Mouse (Mus musculus) testis, adult 2 months (tissue): Measurements from ENCODE around the gene Kdm1b.

Experiments used
- CTCF ChIP-seq: fragments of 200-500 bp; IDR thresholded peaks from 2 replicates; pipeline ENCODE4 v1.5.1; 2012; ENCODE audit warnings: low read depth, mild to moderate bottlenecking, inconsistent platforms, low read length, moderate library complexity; ENCODE audit not compliant: control insufficient read depth, insufficient read depth, insufficient replicate concordance
- POLR2A ChIP-seq: fragments of 200-500 bp; IDR thresholded peaks from 2 replicates; pipeline ENCODE4 v1.6.1; 2012; ENCODE audit warnings: low read depth, mild to moderate bottlenecking, inconsistent platforms, low read length, moderate library complexity; ENCODE audit not compliant: control insufficient read depth

DNA sequence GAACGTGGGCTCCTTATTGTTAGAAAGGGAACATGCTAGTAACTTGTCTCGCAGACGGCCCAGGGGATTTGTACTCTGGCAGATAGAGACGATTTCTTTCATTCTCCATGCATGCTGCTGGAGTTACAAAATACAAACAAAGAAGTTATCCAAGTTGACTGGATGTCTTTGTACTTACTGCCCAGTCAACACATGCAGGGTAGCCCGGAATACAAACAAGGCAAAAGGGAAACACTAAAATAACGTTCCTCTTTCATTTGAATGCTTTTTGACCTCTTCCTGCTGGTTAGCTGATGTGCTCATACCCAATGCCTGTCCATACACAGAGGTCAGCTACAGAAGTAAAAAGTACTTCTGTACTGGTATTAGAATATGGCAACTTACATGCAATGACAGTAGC is 5.4 kb upstream of the Kdm1b start:
- no peak for TF ChIP-seq CTCF
- no peak for TF ChIP-seq POLR2A
